Comparison of ENCODE assay signal across 1 mouse cellular context in genomic region chr17:33755418-33756107, GRCm38 (mm10).
TF ChIP-seq lines count a peak whose summit lies in the region.

No protein-coding gene starts in this region.

TF ChIP-seq in myocyte, 11 proteins besides CTCF, POLR2A, EP300 and RAD21 (continued from another document):
- TF ChIP-seq TCF12 (IDR thresholded peaks at IDR 0.05; ENCODE audit: insufficient read depth, poor library complexity, severe bottlenecking) (no peak), POLR2AphosphoS2 (IDR thresholded peaks at IDR 0.05; ENCODE audit: insufficient read length, low read depth) (no peak), E2F4 (IDR thresholded peaks at IDR 0.05; ENCODE audit: insufficient read depth) (no peak), SRF (IDR thresholded peaks at IDR 0.05; ENCODE audit: control insufficient read depth, insufficient read length, low read depth) (no peak), TCF3 (IDR thresholded peaks at IDR 0.05; ENCODE audit: insufficient read length, low read depth) (no peak), MYOD1 (IDR thresholded peaks at IDR 0.05; ENCODE audit: control insufficient read depth in 1 of 3, insufficient read length in 2 of 3, low read depth in 2 of 3) (peak in 1 of 3 experiments; percentile 56), USF1 (IDR thresholded peaks at IDR 0.05; ENCODE audit: low read depth) (no peak), MYOG (IDR thresholded peaks at IDR 0.05; ENCODE audit: control insufficient read depth in 1 of 3, insufficient read depth in 1 of 3, insufficient read length in 2 of 3, low read depth in 2 of 3) (peak in 1 of 3 experiments; percentile 38)
